In the genomic region with DNA sequence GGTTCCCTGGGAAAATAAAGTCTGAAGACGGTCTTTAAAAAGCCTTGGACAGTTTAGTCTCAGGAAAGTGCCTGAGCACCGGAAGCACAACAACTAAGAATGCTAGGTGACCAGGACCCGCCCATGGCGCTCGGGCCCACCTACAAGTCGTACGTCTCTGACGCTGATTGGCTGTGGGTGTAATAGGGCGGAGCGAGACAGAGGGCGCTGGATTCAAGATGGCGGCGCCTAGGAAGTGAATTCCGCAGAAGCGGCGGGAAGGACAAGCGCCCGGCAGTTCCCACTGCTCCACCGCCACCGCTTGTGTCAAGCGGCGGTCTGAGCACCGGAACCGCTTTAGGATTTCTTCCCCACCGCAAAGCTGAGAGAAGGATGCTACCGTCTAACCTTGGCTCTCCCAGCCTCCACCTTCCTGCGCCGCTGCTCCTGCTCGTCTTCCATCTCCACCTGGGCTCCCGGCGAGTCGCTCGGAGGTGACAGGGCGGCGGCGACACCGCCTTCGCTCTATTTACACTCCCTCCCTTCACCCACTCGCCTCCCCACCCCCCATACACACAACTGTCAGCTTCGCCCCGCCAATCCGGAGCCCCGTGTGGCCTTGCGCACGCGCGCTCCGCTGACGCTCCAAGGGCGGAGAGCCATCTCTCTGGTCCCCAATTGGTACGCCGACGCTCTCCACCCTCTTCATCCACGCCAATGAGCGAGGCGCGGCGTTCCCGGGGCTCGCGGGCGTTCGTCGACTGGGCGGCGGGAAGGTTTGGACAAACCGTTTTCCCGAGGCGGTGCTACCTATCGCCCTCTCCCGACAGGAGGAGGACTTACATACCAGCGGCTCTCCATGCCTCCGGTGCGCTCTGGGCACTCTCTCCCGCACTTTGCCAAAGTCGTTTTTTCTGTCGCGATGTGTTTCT, we compare ENCODE assay signal across 8 mouse cellular contexts. TPM values are rescaled to one million over a fixed set of nuclear protein-coding genes. Genes with fewer than 3 reads are reported as not detected.
DNase-seq lines count a peak whose midpoint lies in the region; ATAC-seq lines count a peak whose summit lies in the region.

A gene (minus strand): TSS at position 609 of the 911 bp plus-strand sequence.

- peak; percentile 92 to 93 for DNase-seq in adrenal gland, adult 18-20 months (ENCODE audit: low spot score in 2 of 2)
- DNase-seq in embryo, embryonic 11 days, result peak; percentile 99
- peak; percentile 98 for DNase-seq in gastrocnemius, postnatal 25 days
- DNase-seq in intestine, embryonic 14.5 days (ENCODE audit: low spot score), result peak; percentile 96
- DNase-seq in left cerebral cortex, postnatal 14 days (ENCODE audit: low spot score in 2 of 2), result peak; percentile 97
- DNase-seq in mesoderm, embryonic 11.5 days (ENCODE audit: low read depth, low spot score), result peak; percentile 99
- DNase-seq in right cerebral cortex, postnatal 36 days (ENCODE audit: low spot score in 2 of 2), result peak; percentile 94 to 96
- peak; percentile 97 for DNase-seq in yolk sac, embryonic 10.5 days (ENCODE audit: low spot score)

- H3K27me3 ChIP-seq in intestine, embryonic 14.5 days (replicated peaks; ENCODE audit: control insufficient read depth, insufficient read depth, low read length), result no peaks in the 10 kb centered on the region

- ATAC-seq in intestine, embryonic 14.5 days (replicated peaks; ENCODE audit: low FRiP score, low TSS enrichment, low read depth), result peak; percentile 99

- no peaks in the 10 kb centered on the region for H3K9me3 ChIP-seq in intestine, embryonic 14.5 days (ENCODE audit: control insufficient read depth, low read length)

- H3K27ac ChIP-seq in intestine, embryonic 14.5 days (ENCODE audit: low read depth), result peak within 1 kb of the TSS; percentile 90

- intact Hi-C loops in left cerebral cortex, postnatal 14 days (cut with DNase I), result no loop called here

- WGBS in intestine, embryonic 14.5 days, result under 1% methylated on average over 78 of the region's 78 CpGs

- peak within 1 kb of the TSS; percentile 87 for H3K4me2 ChIP-seq in intestine, embryonic 14.5 days (ENCODE audit: low read length)

- peaks cover 21% of the 10 kb centered on the region for H3K4me1 ChIP-seq in intestine, embryonic 14.5 days (replicated peaks; ENCODE audit: control insufficient read depth, insufficient read depth, low read length)

- H3K9ac ChIP-seq in intestine, embryonic 14.5 days (ENCODE audit: low read length), result peak within 1 kb of the TSS; percentile 74

- peak within 1 kb of the TSS; percentile 77 for H3K4me3 ChIP-seq in intestine, embryonic 14.5 days (ENCODE audit: low read depth, low read length)

- peaks cover 28% of the 10 kb centered on the region for H3K36me3 ChIP-seq in intestine, embryonic 14.5 days (ENCODE audit: control insufficient read depth, insufficient read depth, low read length)

RNA-seq across cellular contexts. Expression of the gene that starts here (rescaled TPM):
- total RNA-seq in adrenal gland, adult 18-20 months (2021), result 10 to 100 TPM; 11.9 to 13.4 TPM
- 10 to 100 TPM; 49.1 to 55.2 TPM for total RNA-seq in gastrocnemius, postnatal 25 days (2021)
- 20.1 and 22.2 TPM in 2 replicates for polyA plus RNA-seq in intestine, embryonic 14.5 days (2014; fragmentation: Nextera tagmentation; extraction: Ambion mirVana)
- 10 to 100 TPM; 15.1 to 16.5 TPM for total RNA-seq in left cerebral cortex, postnatal 14 days (2021)

Comparison
In these comparisons a context has a peak if more than half of its experiments do, and no peak if none do; other contexts are left out.
1. Peak in every context shown above with its lines: DNase-seq, ATAC-seq, H3K4me3 ChIP-seq and H3K27ac ChIP-seq.